Mouse (Mus musculus) left cerebral cortex, postnatal 36 days (tissue): ENCODE results near the gene Uqcc3. TPM values are rescaled to one million over a fixed set of nuclear protein-coding genes. Genes with fewer than 3 reads are reported as not detected.

ENCODE experiments used
- microRNA-seq: library from miRNA; unstranded; fragments of <30 nt; microRNA quantifications from one replicate; pipeline ENCODE4 v1.2.0, GENCODE M21; 2022
- total RNA-seq, 2 experiments: library from RNA; stranded (reverse); gene quantifications; 2 replicates each; pipeline ENCODE4 v1.2.3; 2021

Gene Uqcc3
- total RNA-seq, 2 experiments from 2014 or later: 32.1 to 39.8 TPM

Small RNA genes within 50 kb of the gene (microRNA-seq; reads per million reads assigned to microRNA genes)
- gene Mir5136: not detected

Other genes with a start within 250 kb of the Uqcc3 start
- gene Chrm1, start 217.1 kb downstream of the Uqcc3 start, total RNA-seq: 100 to 1,000 TPM; 157 to 166 TPM
- 100 to 1,000 TPM; 151 to 173 TPM for gene Slc3a2, start 157.6 kb downstream of the Uqcc3 start, total RNA-seq
- 10 to 100 TPM; 50.8 to 55.2 TPM for gene Wdr74, start 145.1 kb downstream of the Uqcc3 start, total RNA-seq
- 1 to 10 TPM in 1 of 2 experiments, not detected in 1; 3.4 TPM for gene 1700092M07Rik, start 140.2 kb downstream of the Uqcc3 start, total RNA-seq
- 10 to 100 TPM; 57.9 to 81.8 TPM for gene Stx5a, start 139.5 kb downstream of the Uqcc3 start, total RNA-seq
- 10 to 100 TPM; 68.5 to 99.7 TPM for gene Nxf1, start 123.8 kb downstream of the Uqcc3 start, total RNA-seq
- gene Tmem223, start 109.9 kb downstream of the Uqcc3 start, total RNA-seq: 10 to 100 TPM; 68.5 to 75.9 TPM
- 10 to 100 TPM in 1 of 2 experiments, 1 to 10 TPM in 1; 8.9 to 11.0 TPM for gene Tmem179b, start 106.5 kb downstream of the Uqcc3 start, total RNA-seq
- gene Taf6l, start 94.5 kb downstream of the Uqcc3 start, total RNA-seq: 10 to 100 TPM; 12.5 to 14.4 TPM
- 100 to 1,000 TPM; 102 to 107 TPM for gene Polr2g, start 82.3 kb downstream of the Uqcc3 start, total RNA-seq
- gene Zbtb3, start 78.4 kb downstream of the Uqcc3 start, total RNA-seq: 1 to 10 TPM; 4.9 to 6.3 TPM
- gene Ttc9c, start 61.6 kb downstream of the Uqcc3 start, total RNA-seq: 10 to 100 TPM; 33.1 to 33.3 TPM
- gene Hnrnpul2, start 60.9 kb downstream of the Uqcc3 start, total RNA-seq: 100 to 1,000 TPM; 110 to 118 TPM
- not detected for gene AC129217.1, start 51.1 kb downstream of the Uqcc3 start, total RNA-seq
- gene Bscl2, start 43.5 kb downstream of the Uqcc3 start, total RNA-seq: 100 to 1,000 TPM; 118 TPM
- gene Gng3, start 41.7 kb downstream of the Uqcc3 start, total RNA-seq: 100 to 1,000 TPM; 190 to 230 TPM
- 1 to 10 TPM; 1.3 to 1.6 TPM for gene Lrrn4cl, start 30.2 kb downstream of the Uqcc3 start, total RNA-seq
- 100 to 1,000 TPM in 1 of 2 experiments, 10 to 100 TPM in 1; 92.2 to 101 TPM for gene Ubxn1, start 9.4 kb downstream of the Uqcc3 start, total RNA-seq
- 1 to 10 TPM; 4.8 to 5.0 TPM for gene Lbhd1, start 2.8 kb upstream of the Uqcc3 start, total RNA-seq
- not detected for gene Gm49403, start 3.0 kb upstream of the Uqcc3 start, total RNA-seq
- 10 to 100 TPM; 21.6 to 26.6 TPM for gene 1810009A15Rik, start 7.9 kb upstream of the Uqcc3 start, total RNA-seq
- 1 to 10 TPM in 1 of 2 experiments, not detected in 1; 7.6 TPM for gene Gm49416, start 8.0 kb upstream of the Uqcc3 start, total RNA-seq
- gene Ints5, start 12.1 kb upstream of the Uqcc3 start, total RNA-seq: 10 to 100 TPM; 22.4 to 25.3 TPM
- 100 to 1,000 TPM in 1 of 2 experiments, 10 to 100 TPM in 1; 95.3 to 102 TPM for gene Ganab, start 17.1 kb upstream of the Uqcc3 start, total RNA-seq
- 100 to 1,000 TPM; 167 to 187 TPM for gene B3gat3, start 39.5 kb upstream of the Uqcc3 start, total RNA-seq
- gene Rom1, start 48.4 kb upstream of the Uqcc3 start, total RNA-seq: 1 to 10 TPM; 7.0 to 7.2 TPM
- gene Eml3, start 48.6 kb upstream of the Uqcc3 start, total RNA-seq: 10 to 100 TPM in 1 of 2 experiments, 1 to 10 TPM in 1; 9.6 to 12.6 TPM
- 10 to 100 TPM; 43.9 to 52.0 TPM for gene Mta2, start 61.0 kb upstream of the Uqcc3 start, total RNA-seq
- gene Tut1, start 72.9 kb upstream of the Uqcc3 start, total RNA-seq: 10 to 100 TPM; 17.5 to 21.5 TPM
- gene Eef1g, start 86.1 kb upstream of the Uqcc3 start, total RNA-seq: 100 to 1,000 TPM; 219 to 232 TPM
- 10 to 100 TPM; 16.6 to 32.1 TPM for gene Ahnak, start 108.4 kb upstream of the Uqcc3 start, total RNA-seq
- not detected for gene Scgb1a1, start 207.0 kb upstream of the Uqcc3 start, total RNA-seq